Mouse (Mus musculus): ENCODE measurements at regions not wholly inside any gene's neighbourhood (a gene's known extent, or its start where the extent isn't known, plus 50 kb on each side); places are given as distances from the start of the nearest gene placed in this dataset.

DNA sequence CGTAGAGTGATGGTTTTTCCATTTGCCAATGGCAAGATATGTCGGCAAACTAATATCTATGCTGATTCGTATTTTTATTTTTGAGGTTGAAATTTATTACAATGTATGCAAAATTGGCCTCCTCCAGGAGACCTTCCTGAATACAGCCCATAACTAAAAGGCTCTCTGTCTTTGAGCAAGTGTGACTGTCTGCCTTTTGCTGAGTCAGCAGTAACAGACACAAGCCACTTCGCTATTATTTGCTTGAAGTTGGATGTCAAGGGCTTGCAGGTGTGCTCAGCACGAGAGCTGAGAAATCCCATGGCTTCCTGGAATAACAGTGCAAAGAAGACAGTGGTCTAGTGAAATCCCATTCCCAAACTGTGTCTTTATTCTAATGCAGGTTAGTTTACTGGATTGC is 56.9 kb downstream of the Dmrt2 start:
- DNase-seq (ENCODE audit: low read depth, low spot score): no peak

DNA sequence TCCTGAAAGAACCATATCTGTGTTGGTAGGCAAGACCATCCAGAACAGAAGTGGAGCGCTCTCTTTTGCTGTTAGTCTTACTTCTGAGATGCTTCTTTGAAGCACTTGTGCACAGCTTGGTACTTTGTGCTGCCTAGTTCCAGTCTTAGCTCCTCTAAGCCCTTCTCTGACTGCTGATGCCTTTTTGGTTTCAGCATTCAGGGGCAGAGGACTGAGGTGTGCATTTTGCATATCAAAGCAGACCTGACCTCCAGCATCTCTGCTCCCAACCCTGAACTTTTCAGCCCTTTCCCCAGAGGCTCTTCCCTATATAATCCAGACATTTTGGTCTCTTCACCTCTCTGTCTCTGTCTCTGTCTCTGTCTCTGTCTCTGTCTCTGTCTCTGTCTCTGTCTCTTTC is 57.4 kb downstream of the Dmrt2 start:
- DNase-seq (ENCODE audit: low read depth, low spot score): no peak

DNA sequence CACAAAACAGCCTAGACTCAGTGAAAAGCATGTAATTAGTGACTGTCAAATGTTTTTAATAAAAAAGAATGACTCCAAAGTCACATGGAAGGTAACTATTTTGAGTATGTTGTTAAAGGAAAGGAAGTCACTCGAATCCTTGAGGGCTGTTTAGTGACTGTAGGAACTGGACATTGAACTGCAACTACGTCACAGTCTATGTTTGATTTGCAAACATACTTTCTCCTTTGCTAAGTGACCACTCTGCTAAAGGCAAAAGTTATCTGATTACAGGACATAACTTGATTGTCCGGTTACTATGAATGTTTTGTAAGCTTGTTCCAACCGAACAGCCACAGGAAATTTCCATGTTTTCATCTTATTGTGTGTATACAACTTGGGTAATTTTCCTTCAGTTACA is 106.2 kb downstream of the Dmrt2 start:
- no peak for DNase-seq (ENCODE audit: low read depth, low spot score)

DNA sequence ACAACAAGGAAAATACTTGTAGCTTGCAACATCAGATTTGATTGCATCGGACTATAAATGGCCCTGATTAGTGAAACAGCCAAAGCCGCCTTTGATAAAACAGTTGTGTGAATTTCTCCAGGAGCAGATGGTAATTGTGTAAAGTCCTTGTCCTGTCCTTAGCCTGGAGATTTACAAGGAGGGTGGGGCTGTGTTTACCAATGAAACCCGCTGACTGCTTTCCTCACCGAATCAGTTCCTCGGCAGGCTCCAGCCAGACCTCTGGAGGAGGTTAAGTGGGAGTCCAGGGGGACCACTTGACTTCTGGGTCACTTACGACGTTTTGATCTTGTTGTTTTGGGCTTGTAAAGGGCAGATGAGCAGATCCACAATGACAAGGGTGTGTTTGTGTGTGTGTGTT is 107.1 kb downstream of the Dmrt2 start:
- peak; percentile 68 for DNase-seq (ENCODE audit: low read depth, low spot score)

DNA sequence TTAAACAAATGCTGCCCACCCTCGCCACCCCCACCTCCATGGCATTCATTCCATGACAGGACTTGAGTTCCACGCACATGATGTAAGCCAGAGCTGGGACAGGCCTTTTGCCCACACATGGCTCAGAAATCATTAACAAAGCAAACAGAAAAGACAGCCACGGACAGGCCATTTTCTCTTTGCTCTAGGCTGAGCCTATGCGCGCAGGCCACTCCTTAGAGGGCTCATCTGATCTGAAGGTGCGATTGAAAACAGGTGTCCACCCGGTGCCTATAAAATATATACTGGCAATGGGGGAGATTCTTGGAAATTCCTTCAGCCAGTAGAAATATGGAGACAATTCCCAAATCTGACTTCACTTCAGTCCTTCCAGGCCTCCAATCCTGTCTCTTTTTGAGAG is 109.1 kb downstream of the Dmrt2 start:
- peak; percentile 30 for DNase-seq (ENCODE audit: low read depth, low spot score)

DNA sequence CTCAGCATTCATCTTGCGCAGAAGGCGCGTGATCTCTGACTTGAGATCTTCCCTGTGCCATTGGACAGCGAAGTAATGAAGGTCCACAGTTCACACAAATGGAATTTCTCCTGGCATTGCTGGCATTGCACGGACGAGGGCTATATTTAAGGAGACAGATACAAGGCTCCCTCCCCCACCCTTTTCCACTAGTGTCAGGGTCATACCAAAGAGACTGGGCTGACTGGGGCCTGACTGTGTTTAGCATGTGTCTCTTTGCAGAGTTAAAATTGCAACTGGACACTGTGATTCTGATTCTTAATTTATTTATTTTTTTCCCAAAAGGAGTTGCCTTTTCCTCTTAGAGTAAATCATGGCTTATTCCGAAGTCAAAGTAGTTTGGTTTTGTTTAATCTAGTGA is 130.5 kb downstream of the Dmrt2 start:
- DNase-seq (ENCODE audit: low read depth, low spot score): no peak

DNA sequence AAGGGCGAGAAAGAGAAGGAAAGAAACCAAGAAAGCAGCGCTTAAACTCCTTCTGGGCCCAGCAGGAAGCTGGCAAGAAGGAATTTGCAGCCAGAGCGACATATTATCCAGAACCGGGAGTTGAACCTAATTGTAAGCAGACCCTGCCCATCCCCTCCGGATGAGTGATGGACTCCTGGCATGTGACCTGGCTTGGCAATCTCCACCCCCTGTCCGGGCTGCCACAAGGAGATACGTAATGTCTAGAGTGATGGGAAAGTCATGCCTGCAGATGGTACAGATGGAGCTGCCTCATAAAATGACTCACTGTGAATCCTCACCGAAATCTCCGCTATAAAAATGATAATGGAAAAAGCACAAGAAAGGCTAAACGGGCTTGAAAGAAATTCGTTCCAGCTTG is 133.1 kb downstream of the Dmrt2 start:
- DNase-seq (ENCODE audit: low read depth, low spot score): peak; percentile 66

DNA sequence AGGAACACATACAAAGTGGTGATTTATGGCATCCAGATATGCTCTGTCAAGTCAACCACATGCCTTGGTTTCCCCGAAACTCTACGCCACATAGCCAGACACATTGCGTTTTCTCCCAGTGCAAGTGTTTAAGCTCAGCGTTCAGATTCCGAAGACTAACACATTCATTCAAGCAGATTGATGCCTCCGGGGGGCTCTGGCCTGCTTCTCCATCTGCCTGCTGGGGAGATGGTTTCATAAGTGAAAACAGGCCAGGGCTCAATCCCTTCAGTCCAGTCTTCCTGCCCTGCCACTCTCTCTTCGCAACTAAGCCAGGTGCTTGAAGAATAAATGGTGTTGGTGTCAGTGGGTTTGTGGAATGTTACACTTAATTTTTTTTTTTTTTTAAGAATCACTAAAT is 141.4 kb downstream of the Dmrt2 start:
- peak; percentile 30 for DNase-seq (ENCODE audit: low read depth, low spot score)

DNA sequence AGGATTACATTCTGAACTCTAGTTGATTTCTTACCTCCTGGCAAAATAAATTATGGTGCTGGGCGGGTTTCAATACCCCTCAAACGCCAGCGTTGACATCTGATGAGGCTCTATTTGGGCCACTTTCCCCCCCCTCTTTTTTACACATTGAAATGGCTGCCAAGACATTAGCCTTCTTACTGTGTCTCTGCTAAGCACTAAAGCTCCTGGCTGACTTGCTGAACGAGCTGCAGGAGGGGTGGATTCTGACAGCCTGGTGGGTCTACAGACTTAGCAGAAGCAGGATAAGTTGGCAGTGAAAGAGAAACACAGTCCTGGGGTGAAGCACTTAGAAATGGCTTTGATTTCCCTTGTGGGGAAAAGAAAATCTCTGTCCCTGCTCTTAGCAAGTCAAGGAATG is 172.9 kb downstream of the Dmrt2 start:
- no peak for DNase-seq (ENCODE audit: low read depth, low spot score)

DNA sequence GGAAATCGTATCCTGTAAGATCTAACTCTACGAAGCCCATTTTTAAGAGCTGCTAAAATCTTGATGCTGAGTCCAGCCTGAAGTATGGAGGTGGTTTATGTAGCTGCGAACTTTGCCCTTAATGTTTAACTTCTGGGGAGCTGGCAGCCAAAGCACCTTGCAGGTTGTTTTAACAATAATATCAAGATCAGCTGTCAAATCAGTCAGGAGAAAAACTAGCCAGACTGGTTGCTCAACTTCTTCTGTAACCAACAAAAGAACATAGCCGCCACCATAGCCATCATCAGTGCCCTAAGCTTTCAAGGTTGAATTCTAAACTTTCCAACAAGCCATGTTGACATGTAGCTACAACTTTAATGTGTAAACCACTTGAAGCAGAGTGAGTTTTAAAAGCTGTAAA is 184.1 kb downstream of the Dmrt2 start:
- no peak for DNase-seq (ENCODE audit: low read depth, low spot score)

DNA sequence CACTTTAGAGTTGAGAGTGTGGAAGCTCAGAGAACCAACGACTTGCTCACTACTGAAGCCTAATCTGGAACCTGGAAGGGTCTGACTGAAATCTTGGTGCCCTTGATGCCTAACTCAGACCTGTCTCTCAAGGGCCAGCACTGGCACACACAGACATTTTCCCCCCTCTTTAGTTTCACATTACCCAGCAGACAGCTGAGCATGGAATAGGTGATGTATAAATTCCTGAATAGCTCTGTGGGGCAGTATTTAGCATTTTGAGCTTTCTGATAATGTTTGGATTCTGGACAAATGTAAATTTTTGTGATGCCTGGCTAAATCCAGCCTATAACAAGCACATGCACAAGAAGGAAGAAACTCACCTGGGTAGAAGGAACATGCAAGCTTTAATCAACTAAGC is 191.1 kb downstream of the Dmrt2 start:
- DNase-seq (ENCODE audit: low read depth, low spot score): no peak

DNA sequence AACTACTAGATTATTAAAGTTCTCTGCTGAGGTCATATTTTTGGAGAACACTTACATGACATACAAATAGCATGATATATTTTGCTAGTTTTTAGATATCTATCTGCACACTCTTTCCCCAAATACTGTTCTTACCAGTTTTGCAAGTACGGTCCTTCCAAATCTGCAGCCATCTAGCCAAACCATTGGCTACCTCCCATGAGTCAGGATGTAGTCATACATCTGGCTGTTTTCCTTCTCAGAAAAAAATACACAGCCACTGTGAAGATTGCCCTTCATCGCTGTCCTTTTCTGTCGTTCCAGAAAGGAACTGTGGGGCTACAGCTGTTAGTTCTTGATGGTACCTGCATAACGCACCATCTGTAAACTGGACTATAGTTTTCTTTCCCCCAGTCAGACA is 234.5 kb downstream of the Dmrt2 start:
- no peak for DNase-seq (ENCODE audit: low read depth, low spot score)

DNA sequence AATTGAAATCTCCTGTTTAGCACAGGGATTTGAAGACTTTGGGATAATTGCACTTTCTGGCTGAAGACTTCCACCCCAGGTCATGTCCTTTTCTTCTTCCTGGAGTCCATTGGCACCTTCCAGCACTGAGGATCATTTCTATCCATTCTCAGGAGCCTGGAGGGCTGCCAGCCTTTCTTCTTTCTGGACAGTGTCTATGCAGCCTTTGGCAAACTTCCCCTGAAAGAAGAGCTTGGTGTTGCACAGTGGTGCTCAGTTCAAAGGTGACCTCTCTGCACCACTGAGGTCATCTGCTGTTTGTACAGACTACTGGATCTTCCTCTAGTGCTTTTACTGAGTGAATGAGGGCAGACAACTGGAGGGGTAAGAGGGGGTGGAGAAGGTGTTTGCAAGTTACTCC is 249.8 kb downstream of the Dmrt2 start:
- DNase-seq (ENCODE audit: low read depth, low spot score): no peak

DNA sequence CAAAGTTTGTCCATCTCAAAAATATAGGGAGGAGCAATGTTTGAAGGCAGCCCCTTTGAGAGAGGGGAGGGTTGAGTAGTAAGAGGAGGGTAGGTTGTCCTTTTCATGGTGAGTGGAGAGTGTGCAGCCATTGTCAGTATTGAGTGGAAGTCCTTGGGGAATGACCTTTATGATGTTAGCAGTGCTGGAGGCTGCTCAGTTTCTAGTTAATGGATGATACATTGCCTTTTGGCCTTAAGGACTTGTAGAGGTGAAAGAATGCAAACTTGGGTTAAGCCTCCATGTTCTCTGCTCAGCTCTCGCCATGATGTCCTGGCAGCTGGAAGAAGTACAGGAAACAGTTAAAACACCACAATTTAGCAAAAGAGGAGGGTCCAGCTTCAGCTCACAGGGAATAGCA is 250.6 kb downstream of the Dmrt2 start:
- DNase-seq (ENCODE audit: low read depth, low spot score): no peak

DNA sequence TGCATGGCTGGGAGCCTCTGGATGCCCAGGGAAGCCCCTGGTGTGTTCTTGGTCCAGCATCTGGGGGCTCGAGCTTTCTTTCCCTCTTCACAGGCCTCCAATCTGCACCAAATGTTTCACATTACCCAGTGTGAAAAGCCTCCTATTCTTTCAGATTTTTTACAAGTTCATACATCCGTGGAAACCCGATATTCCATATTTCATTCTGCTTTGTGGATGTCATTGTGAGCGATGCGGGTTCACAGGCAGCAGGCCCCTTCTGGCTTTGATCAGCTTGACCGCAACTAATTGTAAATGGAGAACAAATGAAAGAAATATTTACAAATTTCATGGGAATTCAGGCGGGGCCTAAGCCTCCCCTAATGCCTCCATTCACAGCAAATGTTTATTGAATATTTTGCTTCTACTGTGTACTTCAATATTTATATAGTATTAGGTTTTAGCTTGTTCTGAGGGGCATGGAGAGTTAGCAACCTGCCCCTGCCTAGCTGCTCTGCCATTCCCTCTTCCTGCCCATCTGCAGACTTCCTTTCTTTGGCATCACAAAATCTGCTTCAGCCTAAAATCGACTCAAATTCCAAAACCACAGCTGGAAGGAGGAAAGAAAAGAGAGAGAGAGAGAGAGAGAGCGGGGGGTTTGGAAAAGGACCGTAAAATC is 251.6 kb downstream of the Dmrt2 start:
- DNase-seq (ENCODE audit: low read depth, low spot score): peak; percentile 77

DNA sequence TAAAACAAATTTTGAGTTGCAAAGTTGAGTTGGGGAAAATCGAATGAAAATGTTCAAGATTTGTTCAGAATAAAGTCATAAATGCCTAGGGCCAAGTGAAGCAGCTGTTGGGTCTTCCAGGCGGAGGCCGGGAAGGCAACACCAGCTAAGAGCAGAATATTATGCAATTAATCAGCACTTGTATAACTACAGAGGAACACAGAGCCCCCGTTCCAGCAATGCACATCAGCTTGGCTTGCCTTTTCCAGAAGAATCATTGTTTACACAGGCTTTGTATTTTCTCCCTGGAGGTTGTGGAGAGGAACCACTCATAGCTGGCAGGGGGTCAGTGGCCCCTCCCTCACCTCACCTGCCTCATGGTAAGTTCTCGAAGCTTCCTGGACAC is 252.2 kb downstream of the Dmrt2 start:
- peak; percentile 25 for DNase-seq (ENCODE audit: low read depth, low spot score)

DNA sequence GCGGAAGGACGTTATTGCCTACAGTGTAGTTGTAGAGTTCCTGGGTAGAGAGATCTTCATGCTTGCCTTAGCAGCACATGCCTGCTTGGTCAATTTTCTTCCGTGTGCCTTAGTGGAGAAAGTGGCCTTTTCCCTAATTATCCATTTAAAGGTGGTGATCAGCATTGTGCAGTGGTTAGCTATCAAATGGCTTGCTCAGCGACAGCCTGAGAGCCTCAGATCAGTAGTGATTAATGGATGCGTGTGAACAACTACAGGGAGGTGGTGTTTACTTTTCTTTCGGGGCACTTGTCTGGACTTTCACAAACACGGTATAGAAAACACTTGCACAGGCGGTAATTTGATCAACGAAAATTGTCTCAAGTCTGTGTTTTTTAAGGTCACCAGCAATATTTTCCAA is 255.0 kb downstream of the Dmrt2 start:
- DNase-seq (ENCODE audit: low read depth, low spot score): no peak

DNA sequence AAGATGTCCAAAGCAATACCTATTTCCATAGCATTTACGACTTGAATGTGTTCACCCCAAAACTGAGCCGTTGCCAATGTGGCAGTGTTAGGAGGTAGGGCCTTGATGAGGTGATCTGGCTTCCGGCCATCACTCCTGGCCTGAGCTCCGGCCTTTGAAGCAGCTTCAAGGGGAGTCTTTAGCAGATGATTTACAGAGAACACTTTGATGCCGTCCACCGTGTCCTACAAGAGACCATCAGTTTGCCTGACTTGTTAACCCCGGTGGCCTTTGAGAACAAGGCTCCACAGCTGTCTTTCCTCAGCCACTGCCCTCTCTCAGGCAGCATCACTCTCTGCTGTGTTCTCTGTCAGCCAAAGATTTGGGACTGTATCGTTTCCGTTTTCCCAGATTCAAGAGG is 265.1 kb downstream of the Dmrt2 start:
- peak; percentile 35 for DNase-seq (ENCODE audit: low read depth, low spot score)

DNA sequence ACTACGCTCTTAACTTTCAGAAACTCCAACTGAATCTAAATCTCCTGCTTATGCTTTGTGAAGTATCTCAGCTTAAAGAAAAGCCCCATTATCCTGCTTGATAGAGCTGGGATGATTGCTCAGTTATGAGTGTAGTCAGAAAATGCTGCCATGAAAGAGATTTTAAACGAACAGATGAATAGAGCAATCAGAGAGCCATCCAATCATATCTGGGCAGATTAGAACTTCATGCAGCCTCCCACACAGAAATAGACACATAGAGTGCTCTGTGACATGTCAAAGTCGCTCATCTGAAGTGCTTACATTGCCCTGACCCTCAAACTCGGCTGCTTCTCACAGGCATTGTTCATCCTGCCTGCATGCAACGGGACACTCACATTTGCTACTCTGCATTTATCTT is 299.0 kb downstream of the Dmrt2 start:
- DNase-seq (ENCODE audit: low read depth, low spot score): no peak

DNA sequence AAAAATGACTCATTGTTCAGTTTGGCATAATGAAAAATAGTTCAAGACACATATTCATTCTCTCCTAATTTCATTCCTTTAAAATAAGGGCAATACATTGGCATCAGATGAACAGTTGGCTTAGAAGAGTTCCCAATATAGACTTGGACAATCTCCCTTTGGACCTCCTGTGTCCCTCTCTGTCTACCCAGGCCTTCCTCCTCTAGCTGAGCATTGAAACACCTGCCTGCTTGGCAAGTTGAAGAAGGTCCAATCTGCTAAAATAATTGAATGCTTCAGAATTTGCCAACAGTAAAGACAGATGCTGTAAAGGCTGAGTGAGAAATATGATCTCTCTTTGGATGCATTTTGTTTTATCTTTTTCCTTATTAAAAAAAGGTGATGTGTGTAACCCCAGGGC is 303.0 kb downstream of the Dmrt2 start:
- DNase-seq (ENCODE audit: low read depth, low spot score): no peak

DNA sequence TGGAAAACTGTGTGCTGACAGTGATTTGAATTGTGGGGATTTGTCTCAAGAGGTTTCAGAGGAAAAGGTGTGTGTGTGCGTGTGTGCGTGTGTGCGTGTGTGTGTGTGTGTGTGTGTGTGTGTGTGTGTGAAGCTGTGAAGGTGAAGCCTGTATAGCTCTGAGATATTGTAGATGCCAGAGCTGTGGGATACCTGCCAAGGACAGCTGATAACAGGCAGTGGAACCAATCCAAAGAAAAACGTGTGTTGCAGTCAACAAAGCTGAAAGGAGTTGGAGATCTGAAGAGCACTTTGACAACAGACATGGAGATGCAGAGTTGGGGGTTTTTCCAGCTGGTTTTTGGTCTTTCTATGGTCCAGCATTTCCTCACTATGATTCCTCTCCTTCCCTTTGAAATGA is 308.1 kb downstream of the Dmrt2 start:
- DNase-seq (ENCODE audit: low read depth, low spot score): no peak

DNA sequence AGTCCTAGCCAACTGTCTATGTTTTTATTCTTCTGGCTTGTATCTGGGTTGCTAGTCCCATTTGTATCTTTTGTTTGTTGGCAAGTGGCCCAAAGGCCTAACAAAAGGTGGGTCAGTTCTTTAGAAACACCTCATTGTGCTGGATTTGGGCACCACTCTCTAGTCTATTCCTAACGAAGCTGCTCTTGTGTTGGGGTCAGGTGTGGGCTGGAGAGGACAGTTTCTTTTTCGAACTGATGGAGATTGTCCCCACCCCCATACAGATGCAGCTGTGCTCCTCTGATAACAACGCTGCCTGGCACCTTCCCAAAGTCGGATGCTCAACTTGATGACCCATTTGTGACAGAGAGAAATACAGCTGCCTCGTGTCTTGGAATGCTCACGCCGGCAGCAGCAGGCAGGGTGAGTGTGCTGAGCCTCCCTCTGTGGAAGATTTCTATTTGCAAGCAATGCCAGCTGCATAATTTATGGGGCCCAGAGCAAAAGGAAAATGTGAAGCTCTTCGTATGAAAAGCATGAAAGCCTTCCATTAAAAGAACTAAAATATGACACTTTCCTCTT is 342.5 kb downstream of the Dmrt2 start:
- DNase-seq (ENCODE audit: low read depth, low spot score): peak; percentile 43

DNA sequence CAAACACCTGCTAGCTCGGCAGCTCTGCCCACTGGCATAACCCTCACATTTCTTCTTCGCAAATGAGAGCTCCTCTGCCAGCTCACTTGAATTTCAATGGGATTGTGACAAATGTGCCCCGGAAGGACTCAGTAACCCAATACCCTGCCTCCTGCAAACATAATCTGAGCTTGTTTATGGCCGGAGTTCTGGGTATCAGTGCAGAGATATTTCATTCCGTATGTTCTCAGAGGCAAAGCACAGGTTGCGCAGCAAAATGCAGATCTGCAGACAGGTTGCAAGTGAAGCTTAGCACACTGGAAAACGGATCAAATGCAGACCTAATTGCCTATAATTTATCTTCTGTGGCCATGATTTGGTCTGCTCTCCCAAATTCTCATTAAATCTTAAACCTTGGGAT is 348.9 kb downstream of the Dmrt2 start:
- DNase-seq (ENCODE audit: low read depth, low spot score): no peak

DNA sequence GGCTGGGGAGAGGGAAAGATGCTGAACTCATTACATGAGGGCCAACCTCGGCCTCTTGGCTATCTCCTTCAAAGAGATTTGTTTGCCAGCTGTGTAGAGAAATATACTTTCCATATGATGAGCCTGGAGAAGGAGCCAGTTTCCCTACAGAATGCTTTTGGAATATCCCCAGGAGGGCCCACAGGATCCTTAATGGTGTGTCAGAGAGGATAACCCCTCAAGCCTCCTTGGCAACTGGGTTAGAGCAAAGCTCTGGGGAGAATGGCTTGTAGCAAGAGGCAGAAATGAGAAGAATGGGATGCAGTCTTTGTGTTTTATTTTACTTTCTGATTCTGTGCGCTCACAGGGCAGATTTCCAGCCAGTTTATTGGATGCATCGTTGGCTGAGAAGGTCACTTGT is 353.9 kb downstream of the Dmrt2 start:
- DNase-seq (ENCODE audit: low read depth, low spot score): no peak
